Mouse (Mus musculus): ENCODE data around the gene Htra2. TPM values are rescaled to one million over a fixed set of nuclear protein-coding genes. Genes with fewer than 3 reads are reported as not detected.

The Htra2 gene
- total RNA-seq, 2 experiments from 2014 or later: 52.9 to 54.5 TPM

DNA sequence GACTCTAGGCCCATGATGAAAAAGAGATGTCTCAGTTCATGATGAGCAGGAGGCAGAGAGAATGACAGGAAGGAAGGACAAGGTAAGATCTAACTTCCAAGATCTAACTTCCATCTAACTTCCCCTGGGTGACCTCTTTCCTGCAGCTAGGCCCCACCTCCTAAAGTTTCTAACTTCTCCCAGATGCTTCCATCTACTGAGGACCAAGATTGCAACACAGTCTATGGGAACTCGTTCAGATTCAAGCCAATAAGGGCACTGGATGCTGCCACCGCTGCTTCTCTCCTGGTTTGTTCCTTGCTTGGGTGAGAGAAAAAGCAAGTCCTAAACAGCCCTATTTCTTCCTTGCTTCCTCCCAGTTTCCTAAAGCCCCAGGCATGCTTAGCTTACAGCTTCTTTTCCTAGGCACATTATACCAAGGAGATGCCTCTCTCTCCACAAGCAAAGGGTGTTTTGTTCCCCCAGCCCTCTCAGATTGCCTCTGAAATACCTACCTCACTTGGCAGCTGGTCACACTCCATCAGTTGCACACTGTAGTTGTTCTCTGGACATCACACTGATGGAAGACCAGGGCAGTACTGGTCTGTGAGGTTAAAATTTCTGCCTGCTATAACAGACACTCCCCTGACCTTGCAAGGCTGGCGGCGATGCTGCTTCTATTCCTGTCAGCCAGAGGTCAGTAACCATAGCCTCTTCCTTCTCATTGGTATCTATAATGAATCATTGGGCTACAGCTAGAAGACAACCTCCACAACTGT is 34.1 kb downstream of the Htra2 start:
- DNase-seq (ENCODE audit: low spot score in 2 of 2): no peak
- H3K27ac ChIP-seq: no peak overlapping the region
- no peak for TF ChIP-seq CTCF (conservative IDR thresholded peaks at IDR 0.05)
- H3K4me3 ChIP-seq: no peak overlapping the region

DNA sequence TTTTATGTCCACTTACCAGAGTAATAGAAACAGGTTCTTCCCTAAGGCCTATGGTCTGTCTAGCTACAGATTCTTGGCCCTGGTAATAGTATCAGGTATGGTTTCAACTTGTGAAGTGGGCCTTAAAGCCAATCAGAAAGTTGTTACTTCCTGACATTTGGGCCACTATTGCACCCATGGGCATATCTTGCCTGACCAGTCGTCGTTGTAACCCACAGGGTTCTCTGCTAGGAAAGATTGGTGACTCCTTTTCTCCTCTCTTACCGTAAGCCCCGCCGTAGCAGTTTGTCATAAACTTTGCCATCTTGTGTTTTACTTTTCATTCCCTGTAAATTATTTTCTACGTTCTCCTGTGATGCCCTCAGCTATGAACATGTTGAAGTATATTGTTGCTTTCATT is 35.0 kb downstream of the Htra2 start:
- H3K27ac ChIP-seq: no peak overlapping the region
- no peak for DNase-seq (ENCODE audit: low spot score in 2 of 2)
- no peak for TF ChIP-seq CTCF (conservative IDR thresholded peaks at IDR 0.05)
- no peak overlapping the region for H3K4me3 ChIP-seq

DNA sequence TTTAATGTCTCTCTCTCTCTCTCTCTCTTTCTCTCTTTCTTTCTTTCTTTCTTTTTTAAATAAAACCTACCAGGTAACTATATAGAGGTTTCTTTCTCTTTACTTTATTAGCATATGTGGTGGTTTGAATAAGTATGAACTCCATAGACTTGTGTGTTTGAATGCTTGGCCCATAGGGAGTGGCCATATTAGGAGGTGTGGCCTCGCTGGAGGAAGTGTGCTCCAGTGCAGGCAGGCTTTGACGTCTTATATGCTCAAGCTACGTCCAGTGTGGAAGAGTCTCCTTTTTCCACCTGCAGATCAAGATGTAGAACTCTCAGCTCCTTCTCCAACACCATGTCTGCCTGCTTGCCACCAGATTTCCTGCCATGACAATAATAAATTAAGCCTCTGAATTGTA is 36.0 kb downstream of the Htra2 start:
- no peak for TF ChIP-seq CTCF (conservative IDR thresholded peaks at IDR 0.05)
- no peak overlapping the region for H3K27ac ChIP-seq
- no peak overlapping the region for H3K4me3 ChIP-seq
- no peak for DNase-seq (ENCODE audit: low spot score in 2 of 2)

DNA sequence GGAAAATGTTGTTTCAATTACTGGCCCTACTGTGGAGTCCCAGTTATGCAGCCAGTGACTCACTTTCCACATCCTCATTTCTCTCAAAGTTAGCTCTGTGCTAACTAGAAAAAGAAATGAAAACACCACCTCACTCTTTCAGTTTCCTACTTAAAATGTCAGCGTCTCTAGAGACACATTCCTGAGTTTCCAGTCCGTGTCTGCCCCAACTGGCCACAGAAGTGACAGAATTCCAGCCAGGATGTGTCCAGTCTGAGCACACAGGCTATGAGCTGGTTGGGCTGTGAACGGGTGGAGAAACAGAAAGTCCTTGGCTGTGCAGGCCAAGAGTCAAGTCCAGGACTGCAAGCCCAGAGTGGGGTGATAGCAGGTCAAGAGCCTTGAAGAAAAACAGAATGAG is 37.9 kb downstream of the Htra2 start:
- Histone ChIP-seq H3K4me3 (no peak overlapping the region), H3K27ac (no peak overlapping the region)
- DNase-seq (ENCODE audit: low spot score in 2 of 2): no peak
- TF ChIP-seq CTCF (conservative IDR thresholded peaks at IDR 0.05): no peak

DNA sequence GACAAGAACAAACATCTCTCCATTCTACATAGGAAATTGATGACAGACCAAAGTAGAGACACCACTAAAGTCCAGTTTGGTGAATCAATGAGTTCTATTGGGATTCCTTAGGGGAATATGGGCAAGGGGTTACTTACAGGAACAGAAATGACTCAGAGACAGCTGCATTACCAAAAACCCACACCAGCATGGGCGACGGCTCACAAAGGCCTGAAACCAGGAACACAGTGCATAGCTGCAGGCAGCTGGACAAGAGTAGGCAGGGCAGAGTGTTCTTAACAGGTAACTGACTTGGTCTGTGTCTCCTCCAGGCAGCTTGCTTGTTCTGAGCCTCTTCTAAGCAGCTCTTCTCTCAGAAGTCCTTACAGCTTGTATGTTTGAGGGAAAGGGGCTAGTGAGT is 39.3 kb downstream of the Htra2 start:
- no peak for DNase-seq (ENCODE audit: low spot score in 2 of 2)
- no peak overlapping the region for H3K27ac ChIP-seq
- H3K4me3 ChIP-seq: no peak overlapping the region
- no peak for TF ChIP-seq CTCF (conservative IDR thresholded peaks at IDR 0.05)

DNA sequence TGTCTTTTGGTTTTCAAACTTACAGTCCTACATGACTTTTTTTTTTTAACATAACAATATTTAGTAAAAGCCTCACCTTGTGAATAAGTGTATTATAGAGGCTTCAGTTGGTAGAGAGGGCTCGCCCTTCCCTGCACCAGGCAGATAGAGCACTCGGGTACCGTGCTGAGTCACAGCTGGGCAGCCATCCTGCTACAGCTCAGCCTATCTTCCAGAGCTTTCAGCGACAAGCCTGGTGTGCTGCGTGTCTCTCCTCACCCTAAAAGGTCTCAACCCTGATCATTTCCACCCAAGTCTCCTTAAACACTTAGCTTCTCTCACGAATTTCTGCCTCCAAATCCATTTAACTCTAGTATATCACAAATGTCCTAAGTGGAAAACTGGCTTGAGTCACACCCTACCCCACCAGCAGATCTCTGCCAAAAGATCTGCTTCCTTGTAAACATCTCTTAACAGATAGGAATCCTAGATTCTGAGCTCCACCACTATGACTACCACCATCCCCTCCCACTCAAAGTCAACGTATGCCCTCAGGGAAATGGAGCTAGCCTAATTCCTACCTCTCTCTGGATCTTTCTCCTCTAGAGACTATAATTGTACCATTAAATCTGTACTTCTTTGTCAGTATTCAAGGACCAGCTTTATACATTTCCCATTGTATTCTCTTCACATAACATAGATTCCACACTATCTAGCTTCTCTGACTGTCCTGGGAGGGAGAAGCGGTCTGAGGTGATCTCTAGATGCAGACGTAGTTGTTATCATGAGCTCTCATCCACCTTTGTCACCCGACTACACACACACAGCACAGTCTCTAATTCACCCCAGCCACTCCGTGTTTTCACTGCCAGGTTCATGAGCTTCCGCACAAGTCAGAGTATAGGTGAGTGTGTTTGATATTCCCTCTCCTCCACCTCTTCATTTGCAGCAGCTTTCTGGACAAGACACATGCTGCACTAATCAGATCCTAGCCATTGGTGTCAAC is 40.3 kb downstream of the Htra2 start:
- Histone ChIP-seq H3K4me3 (no peak overlapping the region), H3K27ac (no peak overlapping the region)
- no peak for DNase-seq (ENCODE audit: low spot score in 2 of 2)
- no peak for TF ChIP-seq CTCF (conservative IDR thresholded peaks at IDR 0.05)

DNA sequence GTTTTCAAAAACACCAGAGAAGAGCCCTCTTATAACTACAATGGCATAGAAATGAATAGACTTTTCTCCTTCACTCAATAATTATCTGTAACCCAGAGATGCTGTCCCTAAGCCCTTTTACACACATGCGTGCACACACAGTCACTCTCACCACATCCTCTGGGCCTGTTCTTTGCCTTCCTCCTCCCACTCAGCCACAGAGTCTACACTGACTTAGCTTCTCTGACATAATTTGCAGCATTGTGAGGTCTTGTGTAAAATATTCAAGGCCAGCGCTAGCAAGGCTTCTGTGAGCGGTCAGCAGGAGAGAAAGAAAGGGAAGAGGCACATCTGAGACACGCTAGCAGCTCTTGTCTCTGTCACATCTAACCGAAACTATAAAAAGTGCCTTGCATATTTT is 41.6 kb downstream of the Htra2 start:
- Histone ChIP-seq H3K27ac (no peak overlapping the region), H3K4me3 (no peak overlapping the region)
- DNase-seq (ENCODE audit: low spot score in 2 of 2): no peak
- no peak for TF ChIP-seq CTCF (conservative IDR thresholded peaks at IDR 0.05)

DNA sequence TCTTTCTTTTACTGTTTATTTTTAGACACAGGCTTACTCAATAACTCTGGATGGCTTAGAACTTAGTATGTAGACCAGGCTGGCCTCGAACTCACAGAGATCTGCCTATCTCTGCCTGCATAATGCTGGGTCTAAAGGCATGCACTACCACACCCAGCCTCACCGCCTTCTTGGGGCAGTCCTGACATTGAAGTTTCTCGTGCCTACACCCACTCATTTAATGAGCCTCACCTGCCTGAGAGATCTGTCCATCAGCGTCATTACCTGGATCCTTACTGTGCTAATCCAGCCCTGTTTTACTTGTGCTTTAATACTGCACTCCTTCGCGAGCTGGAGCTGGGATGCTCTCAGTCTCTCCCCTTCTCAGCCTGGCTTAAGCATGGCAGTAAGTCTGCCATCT is 43.3 kb downstream of the Htra2 start:
- no peak overlapping the region for H3K27ac ChIP-seq
- no peak for TF ChIP-seq CTCF (conservative IDR thresholded peaks at IDR 0.05)
- H3K4me3 ChIP-seq: no peak overlapping the region
- no peak for DNase-seq (ENCODE audit: low spot score in 2 of 2)

DNA sequence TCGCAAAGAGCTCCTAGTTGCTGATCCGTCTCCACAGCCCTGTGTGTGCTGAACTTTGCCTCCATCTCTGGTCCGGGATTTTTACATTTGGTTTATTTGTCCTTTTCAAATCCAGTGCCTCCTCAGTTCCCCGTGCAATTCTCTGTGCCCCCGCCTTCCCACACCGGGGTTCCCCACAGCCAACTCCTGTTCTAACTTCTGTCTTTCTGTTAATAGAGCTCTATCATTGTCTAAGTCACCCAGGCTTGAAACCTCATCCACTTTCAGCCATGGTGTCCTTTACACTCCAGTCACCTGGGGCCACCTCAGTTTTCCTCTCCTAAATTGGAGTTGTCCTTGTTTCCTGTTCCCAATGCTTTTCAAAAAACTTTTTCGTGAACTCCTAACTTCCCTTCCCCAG is 43.8 kb downstream of the Htra2 start:
- no peak for TF ChIP-seq CTCF (conservative IDR thresholded peaks at IDR 0.05)
- Histone ChIP-seq H3K4me3 (no peak overlapping the region), H3K27ac (no peak overlapping the region)
- no peak for DNase-seq (ENCODE audit: low spot score in 2 of 2)

DNA sequence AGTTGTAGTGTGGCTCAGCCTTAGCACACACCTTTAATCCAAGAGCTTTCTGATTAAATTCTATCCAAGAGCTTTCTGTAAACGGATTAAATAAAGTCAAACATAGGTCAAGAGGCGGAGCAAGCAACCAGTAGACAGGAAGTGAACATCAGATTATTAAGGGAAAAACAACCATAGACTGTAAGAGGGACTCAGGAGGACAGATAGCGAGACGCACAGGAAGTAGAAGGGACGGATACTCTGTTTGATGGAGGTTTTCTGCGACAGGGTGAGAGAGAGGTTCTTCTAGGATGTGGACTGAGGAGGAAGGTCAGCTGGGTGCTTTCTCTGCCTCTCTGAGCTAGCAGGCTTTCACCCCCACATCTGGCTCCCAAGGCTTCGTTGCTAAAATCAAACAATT is 45.1 kb downstream of the Htra2 start:
- no peak for TF ChIP-seq CTCF (conservative IDR thresholded peaks at IDR 0.05)
- DNase-seq (ENCODE audit: low spot score in 2 of 2): no peak
- Histone ChIP-seq H3K4me3 (no peak overlapping the region), H3K27ac (no peak overlapping the region)

DNA sequence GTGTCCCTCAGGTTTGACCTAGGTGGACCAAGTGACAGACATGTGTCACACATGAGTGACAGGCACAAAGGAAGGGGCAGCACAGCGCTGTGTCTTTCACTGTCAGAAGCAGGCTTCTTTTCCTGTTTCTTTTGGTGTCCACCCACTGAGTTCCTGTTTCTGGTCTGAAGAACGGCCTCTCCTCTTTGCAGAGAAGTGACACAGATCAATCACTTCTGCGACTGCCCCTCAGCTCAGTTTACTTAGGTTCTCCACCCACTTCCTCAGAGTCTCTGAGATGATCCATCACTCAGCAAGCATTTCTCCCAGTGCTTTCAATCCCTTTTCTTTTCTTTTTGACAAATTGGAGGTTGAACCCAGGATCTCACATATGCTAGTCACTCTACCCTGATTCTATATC is 46.4 kb downstream of the Htra2 start:
- no peak for TF ChIP-seq CTCF (conservative IDR thresholded peaks at IDR 0.05)
- DNase-seq (ENCODE audit: low spot score in 2 of 2): no peak
- H3K4me3 ChIP-seq: no peak overlapping the region
- H3K27ac ChIP-seq: no peak overlapping the region

DNA sequence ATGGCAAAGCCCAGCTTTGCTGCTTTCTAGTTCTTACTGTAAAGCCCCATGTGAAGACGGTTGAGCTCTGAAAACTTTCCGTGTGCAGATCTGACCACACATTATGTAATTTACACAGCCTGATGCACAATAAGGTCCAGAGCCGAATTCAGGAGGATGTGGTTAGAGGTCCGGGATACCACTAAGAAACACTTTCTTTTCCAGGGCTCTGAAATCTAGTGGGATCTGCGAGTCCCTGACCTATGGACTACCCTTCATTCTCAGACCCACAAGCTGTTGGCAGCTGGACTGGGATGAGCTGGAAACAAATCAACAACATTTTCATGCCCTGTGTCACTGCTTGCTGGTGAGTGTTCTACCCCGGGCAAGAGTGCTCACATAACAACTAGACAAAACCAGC is 49.0 kb downstream of the Htra2 start:
- Histone ChIP-seq H3K27ac (no peak overlapping the region), H3K4me3 (no peak overlapping the region)
- DNase-seq (ENCODE audit: low spot score in 2 of 2): no peak
- no peak for TF ChIP-seq CTCF (conservative IDR thresholded peaks at IDR 0.05)

DNA sequence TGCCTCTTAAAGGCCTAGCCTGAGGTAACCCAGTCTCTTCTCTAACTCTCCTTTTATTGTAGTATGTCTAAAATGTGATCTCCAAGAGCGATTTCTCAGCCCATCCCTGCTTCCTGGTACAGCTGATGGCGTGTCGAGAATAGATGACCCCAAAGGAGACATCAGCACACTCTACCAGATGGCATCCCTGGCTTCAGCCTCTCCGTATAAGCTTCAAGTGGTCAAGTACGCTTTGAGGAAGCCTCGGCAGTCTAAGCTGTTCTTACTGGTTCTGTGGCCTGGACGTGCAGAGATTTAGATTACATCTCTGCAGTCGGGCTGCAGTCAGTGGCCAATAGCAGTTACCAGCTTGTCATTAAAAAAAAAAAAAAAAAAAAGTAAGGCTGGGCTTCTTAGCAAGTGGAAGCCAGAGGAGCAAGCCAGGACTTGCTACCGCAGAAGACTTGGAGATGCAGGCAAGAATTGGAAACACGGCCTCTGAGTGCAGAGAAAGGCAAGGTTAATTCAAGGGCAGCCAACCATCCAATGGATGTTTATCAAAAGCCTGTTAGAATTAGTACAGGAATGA is 49.5 kb downstream of the Htra2 start:
- DNase-seq (ENCODE audit: low spot score in 2 of 2): no peak
- TF ChIP-seq CTCF (conservative IDR thresholded peaks at IDR 0.05): no peak
- H3K4me3 ChIP-seq: no peak overlapping the region
- 0 out of 2 replicates have a peak overlapping the region, but pooled peaks have one; percentile 23 for H3K27ac ChIP-seq

Measured in layer of hippocampus, adult 2 months (tissue).